Mouse (Mus musculus) brain, adult 2 months (tissue): ENCODE results near the gene Cnnm3.

Experiments used
- DNase-seq: peaks from one replicate; pipeline ENCODE4 v3.0.0; 2011; ENCODE audit warnings: low read depth, low spot score

Gene Cnnm3

DNA sequence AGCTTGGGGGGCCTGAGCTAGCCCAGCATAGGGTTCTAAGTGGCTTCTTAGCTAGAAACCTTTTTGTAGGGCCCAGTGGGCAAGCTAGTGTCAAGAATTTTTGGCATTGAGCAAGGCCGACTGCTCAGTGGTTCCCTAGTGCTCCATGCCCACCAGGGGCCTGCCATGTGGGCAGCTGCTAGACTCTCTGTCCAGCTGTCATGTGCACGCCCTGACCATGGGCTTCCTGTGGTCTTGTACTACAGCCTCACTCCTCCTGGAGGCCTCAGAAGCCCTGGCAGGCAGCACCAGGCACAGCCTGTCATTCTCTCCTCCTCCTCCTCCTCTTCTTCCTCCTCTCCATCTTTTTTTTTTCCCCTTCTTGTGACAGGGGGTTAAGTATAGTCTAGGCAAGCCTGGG, 14.4 kb upstream of the Cnnm3 start:
- no peak for DNase-seq

DNA sequence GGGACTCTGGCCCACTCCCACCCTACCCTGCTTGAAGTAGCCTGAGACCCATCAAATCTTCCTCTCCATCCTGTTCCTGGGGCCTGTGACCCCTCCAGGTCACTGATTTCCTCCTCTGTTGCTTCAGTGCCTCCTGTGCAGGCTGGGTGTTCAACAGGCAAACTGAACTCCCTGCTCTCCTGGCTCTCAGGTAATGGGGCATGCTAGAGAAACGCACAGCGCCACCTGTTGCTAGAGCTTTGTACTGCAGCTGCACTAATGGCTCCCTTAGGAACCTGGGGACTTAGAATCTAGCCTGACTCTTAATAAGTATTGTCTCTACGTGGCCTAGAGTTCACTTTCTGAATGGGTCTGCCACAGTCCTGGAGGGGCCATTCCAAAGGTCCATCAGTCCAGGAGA, 10.4 kb upstream of the Cnnm3 start:
- DNase-seq: peak; percentile 92

DNA sequence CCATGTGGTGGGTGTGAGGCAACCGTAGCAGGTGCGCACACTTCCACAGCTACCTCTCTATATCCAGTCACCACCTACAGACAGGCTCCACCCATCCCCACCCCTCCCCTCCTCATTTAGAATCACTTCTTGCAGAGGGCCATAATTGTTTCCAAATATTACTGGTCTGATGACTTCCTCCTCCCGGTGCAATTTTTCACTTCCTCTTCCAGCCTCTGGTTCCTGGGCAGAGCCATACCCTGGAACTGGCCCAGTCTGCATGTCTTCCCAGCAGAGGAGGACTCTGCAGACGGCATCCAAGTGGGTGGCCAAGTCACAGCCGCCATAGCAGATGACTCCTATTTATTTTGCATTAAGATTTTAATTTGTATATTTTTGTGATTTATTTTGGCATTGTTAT, 3.4 kb upstream of the Cnnm3 start:
- DNase-seq: no peak

DNA sequence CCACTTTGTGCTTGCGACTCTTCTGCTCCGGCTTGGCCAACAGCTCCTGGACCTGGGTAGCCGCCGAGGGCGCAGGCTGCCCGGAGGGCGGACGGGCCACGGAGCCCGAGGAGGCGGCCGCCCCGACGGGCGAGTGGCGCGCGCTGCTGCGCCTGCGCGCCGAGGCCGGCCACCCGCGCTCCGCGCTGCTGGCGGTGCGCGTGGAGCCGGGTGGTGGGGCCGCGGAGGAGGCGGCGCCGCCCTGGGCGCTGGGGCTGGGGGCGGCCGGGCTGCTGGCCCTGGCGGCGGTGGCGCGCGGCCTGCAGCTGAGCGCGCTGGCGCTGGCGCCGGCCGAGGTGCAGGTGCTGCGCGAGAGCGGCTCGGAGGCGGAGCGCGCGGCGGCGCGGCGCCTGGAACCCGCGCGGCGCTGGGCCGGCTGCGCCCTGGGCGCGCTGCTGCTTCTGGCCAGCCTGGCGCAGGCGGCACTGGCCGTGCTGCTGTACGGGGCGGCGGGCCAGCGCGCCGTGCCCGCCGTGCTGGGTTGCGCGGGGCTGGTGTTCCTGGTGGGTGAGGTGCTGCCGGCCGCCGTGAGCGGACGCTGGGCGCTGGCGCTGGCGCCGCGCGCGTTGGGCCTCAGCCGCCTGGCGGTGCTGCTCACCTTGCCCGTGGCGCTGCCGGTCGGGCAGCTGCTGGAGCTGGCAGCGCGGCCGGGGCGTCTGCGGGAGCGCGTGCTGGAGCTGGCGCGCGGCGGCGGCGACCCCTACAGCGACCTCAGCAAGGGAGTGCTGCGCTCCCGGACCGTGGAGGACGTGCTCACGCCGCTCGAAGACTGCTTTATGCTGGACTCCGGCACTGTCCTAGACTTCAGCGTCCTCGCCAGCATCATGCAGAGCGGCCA, 660 bp downstream of the Cnnm3 start:
- DNase-seq: peak; percentile 68

DNA sequence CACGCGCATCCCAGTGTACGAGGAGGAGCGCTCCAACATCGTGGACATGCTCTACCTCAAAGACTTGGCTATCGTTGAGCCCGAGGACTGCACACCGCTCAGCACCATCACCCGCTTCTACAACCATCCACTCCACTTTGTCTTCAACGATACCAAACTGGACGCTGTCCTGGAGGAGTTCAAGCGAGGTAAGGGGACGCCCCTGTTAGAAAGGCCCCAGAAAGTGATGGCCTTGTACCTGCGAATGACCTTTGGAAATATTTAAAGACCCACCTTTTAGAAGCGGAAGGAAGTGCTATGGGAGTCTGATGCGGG, 1.3 kb downstream of the Cnnm3 start:
- no peak for DNase-seq

DNA sequence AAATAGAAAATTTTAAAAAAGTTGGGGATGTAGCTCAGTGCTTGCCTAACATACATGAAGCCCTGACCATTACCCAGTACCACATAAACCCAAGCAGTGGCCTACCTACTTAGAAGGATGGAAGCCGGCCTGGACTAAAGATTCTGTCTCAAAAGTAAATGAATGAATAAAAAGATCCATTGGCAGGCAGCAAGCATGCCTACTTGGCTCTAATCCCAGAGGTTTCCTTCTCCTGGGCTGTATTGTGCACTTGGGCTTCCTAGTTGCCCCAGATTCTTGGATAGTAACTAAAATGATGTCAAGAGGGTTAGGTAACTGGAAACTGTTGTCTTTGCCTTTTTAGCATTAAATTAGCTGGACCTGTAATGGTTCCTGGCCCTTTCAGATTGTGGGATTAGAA, 1.6 kb downstream of the Cnnm3 start:
- peak; percentile 55 for DNase-seq

DNA sequence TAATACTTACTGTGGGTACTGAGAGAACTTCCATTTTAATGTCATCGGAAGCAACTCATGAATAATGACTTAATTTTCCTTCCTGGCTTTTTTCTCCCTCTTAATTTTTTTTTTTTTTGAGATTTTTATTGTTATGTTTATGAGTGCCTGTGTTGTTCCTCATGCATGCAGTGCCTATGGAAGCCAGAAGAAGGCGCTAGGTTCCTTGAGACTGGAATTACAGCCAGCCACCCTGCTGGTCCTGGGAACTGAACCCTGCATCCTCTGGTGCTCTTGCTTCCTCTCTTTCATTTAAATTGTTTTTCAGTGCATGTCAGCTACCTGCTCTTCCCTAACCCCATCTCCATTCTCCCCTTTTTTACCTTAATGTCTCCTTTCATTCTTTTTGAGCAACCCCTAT, 2.1 kb downstream of the Cnnm3 start:
- peak; percentile 77 for DNase-seq

DNA sequence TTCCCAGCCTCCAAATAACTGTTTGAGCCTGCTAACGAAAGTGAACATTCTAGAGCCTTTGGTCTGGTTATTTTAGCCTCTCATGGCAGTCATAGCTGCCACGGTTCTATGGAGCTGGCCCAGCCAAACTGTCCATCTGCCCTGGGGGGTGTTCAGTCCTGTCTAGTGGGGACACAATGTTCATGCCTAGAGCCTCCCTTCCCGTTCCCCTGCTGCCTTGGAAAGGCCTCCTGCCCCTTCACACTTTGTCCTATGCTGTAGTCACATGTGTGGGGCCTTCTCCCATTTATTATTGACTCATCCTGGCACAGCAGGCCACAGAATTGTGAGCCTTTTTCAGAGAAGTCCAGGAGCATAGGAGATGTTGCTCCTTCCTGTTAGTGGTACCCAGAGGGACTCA, 6.6 kb downstream of the Cnnm3 start:
- peak; percentile 56 for DNase-seq

DNA sequence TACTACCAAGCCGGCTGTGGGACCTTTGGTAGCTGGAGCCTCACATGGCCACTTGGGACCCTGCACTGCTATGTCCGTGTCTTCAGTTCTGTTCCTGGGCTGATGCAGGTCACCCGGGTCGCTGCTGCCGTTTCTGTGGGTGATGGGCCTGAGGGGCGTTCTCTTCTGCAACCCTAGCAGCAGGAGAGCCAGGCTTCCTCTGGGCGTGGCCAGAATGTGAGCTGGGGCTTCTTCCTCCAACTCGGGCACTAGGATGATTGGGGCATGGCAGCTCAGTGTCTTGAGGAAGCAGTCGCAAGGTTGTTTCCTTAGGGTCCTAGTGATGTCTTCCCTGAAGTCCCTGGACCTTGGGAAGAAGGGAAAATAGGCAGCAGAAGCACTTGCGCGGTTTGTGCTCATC, 8.0 kb downstream of the Cnnm3 start:
- DNase-seq: no peak

DNA sequence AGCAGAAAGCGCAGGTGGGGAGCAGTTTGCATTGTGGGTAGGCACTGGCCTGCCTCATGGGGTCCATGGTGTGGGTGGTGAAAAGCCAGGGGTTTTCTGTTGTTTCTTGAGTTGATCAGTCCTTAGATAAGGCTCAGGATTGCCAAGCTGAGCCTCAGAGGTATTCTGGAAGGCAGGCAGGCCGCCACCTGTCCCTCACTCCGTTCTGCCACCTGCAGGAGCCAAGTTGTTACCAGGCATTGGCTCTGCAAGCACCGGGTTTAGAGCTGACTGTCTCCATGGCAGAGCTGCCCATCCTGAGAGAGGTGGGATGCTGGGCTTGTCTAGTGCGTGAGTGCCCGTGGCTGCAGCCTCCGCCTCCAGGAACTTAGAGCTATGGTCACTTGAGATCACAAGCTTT, 10.5 kb downstream of the Cnnm3 start:
- peak; percentile 54 for DNase-seq

DNA sequence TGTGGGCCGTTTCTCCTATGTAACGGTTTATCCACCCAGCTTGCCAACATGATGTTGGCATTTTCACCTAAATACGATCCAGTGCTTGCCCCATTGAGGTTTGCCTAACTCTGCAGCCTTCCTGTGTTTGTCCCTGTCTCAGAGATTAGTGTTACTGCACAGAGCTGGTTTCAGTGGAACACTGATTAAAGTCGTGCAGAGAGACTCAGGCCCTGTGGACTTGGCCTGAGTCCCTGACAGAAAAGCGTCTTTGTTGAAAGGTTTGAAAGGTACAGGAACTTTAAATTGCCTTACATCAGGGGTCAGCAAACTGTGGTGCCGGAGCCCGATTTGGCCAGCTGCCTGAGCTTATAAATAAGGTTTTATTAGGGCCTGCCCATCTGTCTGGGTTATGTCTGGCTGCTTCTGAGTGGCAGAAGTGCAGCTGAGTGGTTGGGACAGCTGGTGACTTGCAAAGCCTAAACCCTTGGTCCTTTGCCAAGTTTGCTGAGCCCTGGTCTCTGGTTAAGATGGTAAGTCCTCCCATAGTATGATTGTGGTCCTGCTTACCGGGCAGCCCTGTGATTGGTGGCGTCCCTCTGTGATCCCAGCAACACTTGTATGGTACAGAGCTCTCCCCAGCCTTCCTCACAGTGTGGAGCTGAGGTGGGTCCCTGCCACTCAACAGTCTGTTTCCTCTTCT, 11.8 kb downstream of the Cnnm3 start:
- peak; percentile 56 for DNase-seq

DNA sequence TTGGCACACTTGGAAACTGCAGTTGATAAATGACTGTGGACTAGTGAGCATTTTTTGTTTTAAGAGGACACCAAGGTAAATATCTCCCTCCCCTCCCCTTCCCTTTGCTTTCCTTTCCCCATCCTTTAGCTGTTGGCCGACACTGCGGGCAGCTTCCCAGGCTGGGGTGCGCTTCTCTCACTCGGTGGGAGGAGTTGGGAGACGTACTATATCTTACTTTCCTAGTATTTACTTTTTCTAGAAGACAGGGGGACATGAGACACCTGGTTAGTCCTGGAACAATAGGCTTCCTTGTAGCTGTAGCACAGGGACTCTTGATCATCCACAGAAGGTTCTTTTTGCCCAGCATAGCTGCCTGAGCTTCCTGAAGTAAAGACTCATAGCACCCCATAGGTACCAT, 12.4 kb downstream of the Cnnm3 start:
- no peak for DNase-seq

DNA sequence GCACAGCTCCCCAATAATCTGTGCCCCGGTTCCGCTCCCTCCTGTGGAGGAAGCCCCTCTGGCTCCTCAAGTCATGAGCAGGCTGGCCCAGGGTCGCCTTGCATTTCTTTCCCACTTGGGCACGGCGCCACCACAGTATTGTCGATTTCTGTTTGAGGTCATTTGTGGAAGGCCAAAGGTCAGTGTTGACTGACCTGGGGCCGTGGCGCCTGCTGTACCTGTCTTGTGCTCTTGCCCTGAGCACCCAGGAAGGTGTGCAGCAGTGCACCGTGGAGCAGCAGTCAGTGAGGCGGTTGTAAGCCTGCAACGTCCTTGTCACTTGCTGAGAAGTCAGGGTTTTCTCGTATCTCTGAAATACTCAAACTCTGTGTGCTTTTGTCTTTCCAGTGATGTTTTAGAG, 14.1 kb downstream of the Cnnm3 start:
- DNase-seq: no peak

DNA sequence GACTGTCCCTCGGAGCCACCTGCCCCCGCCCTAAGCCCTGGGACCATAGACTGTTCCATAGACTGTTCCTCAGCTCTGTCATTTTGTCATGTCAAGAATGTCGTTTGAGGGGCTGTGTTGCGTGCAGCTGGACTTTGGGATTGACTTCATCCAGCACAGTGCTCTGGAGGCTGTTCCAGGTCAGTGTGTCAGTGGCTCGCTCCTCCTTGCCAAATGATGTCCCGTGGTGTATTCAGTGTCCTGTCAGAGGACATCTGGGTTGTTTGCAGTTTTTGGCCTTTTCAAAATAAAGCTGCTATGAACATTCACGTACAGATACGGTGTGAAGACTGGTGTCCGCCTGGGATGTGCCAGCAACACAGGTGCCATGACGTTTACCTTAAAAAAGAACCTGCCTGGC, 15.2 kb downstream of the Cnnm3 start:
- DNase-seq: no peak

DNA sequence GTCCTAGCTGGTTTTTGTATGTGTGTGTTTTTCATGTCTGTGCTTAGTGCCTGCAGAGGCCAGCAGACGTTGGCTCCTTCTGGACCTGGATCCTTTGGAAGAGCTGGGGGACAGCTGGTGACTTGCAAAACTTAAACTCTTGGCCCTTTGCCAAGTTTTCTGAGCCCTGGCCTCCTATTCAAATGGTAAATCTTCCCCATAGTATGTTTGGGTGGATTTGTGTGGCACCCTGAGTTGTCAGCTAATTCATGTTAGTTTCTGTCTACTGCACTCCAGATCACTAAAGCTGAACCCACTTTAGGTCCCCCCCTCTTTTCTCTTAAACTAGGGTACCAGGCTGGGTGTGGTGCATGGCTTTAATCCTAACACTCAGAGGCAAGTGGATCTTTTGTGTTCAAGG, 16.7 kb downstream of the Cnnm3 start:
- peak; percentile 51 for DNase-seq

DNA sequence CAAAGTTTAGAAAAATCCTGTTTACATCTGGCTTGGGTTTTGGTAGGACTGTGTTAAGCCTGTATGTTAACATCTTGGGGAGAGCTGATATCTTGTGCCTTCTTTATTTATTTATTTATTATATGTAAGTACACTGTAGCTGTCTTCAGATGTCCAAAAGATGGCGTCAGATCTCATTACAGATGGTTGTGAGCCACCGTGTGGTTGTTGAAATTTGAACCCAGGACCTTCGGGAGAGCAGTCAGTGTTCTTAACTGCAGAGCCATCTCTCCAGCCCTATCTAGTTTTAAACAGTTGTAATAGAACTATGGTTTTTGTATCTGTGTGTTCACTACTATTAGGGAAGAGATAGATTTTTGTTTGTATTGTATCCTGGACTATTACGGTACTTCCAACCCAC, 17.6 kb downstream of the Cnnm3 start:
- DNase-seq: no peak

DNA sequence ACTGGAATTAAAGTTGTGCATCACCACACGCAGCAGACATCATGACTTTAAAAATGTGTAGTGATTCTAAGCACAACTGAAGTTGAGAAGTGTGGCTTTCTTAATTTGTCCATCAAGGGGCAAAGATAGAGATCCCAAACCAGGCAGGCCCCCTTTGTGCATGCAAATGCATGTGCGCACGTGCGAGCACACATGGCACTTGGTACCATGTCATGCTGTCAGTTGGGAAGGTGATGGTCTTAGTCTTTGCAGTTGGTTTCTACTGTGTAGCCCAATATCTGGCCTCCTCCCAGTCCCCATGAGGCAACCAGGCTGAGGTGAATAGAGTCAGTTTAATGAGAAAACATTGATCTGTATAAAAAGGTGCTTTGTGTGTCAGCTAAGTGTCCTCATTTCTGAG, 18.2 kb downstream of the Cnnm3 start:
- DNase-seq: no peak

DNA sequence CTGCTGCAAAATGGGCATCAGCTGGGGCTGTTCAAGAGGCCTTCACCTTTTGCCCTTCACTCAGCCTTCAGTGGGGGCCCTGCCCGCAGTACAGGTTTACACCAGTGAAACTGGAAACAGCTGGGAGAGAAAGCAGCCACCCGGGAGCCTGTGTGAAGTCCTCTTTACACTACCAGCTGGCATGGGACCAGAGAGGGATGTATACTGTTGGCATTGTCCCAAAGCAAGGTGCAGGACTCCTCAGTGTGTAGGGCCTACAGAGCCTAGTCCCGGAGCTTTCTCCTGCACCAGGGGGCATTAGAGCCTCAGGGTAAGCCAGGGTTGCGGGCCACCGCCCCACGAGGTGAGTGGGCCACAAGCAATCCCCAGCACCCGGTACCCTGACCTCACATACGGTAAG, 18.8 kb downstream of the Cnnm3 start:
- no peak for DNase-seq

DNA sequence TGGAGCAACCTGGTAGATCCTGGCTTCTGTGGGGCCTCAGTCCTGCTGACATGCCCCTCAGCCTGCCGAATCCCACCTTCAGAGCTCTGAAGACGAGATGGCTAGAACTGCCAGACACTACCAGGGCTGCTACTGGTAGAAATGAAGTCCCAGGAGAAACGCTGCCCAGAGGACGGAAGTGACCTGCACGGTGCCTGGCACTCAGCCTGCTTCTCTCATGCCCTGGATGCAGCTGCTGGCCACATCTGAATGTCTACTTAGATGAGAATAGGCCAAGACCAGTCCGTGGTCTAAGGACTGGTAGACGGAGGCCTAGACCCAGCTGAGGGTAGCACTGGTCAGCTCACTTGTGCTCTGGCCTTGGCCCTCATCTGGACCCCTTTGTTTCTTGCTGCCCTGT, 19.3 kb downstream of the Cnnm3 start:
- DNase-seq: no peak

DNA sequence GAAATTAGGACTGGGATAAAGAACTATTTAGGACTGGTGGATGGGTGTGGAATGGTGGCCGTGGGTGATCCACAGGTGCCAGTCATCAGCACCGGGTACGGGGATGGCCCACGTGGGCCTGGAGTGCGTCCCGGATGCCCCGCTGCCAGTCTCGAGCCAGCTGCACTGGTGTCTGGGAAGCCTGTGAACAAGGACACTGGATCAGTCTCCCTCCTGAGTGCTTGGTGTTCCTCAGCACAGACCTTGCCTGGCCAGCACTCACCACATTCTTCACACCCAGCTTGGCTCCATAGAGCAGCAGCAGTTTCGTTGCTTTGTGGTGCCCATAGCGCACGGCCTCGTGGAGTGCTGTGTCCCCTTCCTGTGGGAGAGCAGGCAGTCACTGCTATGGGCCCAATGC, 19.8 kb downstream of the Cnnm3 start:
- no peak for DNase-seq

DNA sequence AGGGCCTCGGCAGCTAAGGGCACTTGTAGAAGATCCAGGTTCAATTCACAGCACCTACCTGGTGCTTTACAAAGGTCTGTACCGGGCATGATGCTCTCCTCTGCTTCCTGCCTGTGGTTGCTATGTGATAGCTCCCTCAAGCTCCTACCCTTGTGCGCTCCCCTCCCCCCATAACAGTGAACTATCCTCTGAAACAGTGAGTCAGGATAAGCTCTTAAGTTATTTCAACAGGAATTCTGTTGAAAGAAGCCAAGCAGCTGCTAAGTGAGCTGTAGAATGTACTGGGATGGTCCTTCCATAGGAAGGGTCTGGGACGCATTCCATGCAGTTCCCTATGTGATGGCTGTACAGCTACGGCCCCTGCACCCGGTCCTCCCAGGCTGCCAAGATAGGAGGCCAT, 21.9 kb downstream of the Cnnm3 start:
- no peak for DNase-seq

DNA sequence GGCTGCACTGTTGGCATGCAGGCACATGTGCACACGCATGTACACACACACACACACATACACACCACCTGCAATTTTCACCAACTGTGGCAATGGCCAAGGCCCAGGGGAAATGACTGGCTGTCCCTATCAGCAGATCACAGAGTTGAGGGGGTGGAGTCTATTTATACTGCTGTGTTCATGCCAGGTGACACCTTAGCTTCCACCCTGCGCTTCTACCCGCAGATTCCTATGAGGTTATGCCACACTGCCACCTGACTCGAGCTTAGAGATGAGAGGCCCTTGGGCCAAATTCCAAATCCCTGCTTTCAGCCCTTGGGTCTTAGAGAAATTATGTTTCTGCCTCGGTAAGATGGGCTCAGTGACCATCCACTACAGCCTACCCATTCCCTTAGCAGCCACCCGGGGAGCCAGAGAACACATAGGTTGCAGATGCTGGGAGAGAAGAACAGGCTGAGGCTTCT, 23.0 kb downstream of the Cnnm3 start:
- peak; percentile 33 for DNase-seq
